Mouse (Mus musculus): ENCODE data around the gene Setd5. TPM values are rescaled to one million over a fixed set of nuclear protein-coding genes. Genes with fewer than 3 reads are reported as not detected.

Setd5 gene
- polyA plus RNA-seq, 1 experiment from 2014 or later: 45.4 TPM

- 93% methylated on average over 3 of the region's 3 CpGs for WGBS
Observed at GRCm38 (mm10) chr6:113049159-113049558, 28.0 kb upstream of the Setd5 start.

DNA sequence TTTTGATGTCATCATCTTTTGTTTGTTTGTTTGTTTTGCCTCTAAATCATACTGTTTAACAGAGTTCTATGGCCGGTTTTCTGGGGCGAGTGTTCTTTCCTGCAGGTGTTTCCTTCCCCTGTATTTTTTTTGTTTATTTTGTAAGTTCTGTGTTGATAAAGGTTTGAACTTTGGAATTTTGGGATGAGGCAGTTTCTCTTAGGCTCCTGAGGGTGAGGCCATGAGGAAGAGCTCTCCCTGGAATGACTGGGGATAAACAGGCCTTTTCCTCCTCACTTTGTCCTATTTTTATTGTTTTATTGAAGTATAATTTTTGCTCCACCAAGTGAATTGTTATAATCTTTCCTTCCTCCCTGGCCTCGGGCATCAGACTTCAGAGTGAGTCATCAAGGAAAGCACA lies 24.2 kb upstream of the Setd5 start:
- H3K36me3 ChIP-seq (ENCODE audit: control insufficient read depth, insufficient read depth, low read length): peaks cover 22% of the 10 kb centered on the region
- H3K4me3 ChIP-seq (ENCODE audit: low read length): no peak overlapping the region
- WGBS: 90% methylated on average over 3 of the region's 3 CpGs
- no peak for ATAC-seq
- peaks cover 3% of the 10 kb centered on the region for H3K4me1 ChIP-seq (ENCODE audit: control insufficient read depth, insufficient read depth, low read depth, low read length)
- H3K9ac ChIP-seq (ENCODE audit: low read depth, low read length): no peak overlapping the region
- H3K9me3 ChIP-seq (ENCODE audit: control insufficient read depth, low read length): no peaks in the 10 kb centered on the region
- no peak overlapping the region for H3K4me2 ChIP-seq (ENCODE audit: low read length)
- no peak overlapping the region for H3K27ac ChIP-seq (ENCODE audit: low read depth, low read length)
- H3K27me3 ChIP-seq (replicated peaks; ENCODE audit: control insufficient read depth, insufficient read depth, low read length): no peaks in the 10 kb centered on the region

More at GRCm38 (mm10) chr6:113049159-113049558, 28.0 kb upstream of the Setd5 start:
- Histone ChIP-seq H3K4me1 (ENCODE audit: control insufficient read depth, insufficient read depth, low read depth, low read length) (peaks cover 18% of the 10 kb centered on the region), H3K36me3 (ENCODE audit: control insufficient read depth, insufficient read depth, low read length) (peaks cover 10% of the 10 kb centered on the region), H3K4me3 (ENCODE audit: low read length) (no peak overlapping the region), H3K27me3 (replicated peaks; ENCODE audit: control insufficient read depth, insufficient read depth, low read length) (no peaks in the 10 kb centered on the region), H3K27ac (ENCODE audit: low read depth, low read length) (no peak overlapping the region), H3K9me3 (ENCODE audit: control insufficient read depth, low read length) (no peaks in the 10 kb centered on the region), H3K9ac (ENCODE audit: low read depth, low read length) (no peak overlapping the region), H3K4me2 (ENCODE audit: low read length) (no peak overlapping the region)
- ATAC-seq: no peak

- H3K4me1 ChIP-seq (ENCODE audit: control insufficient read depth, insufficient read depth, low read depth, low read length): no peaks in the 10 kb centered on the region
- H3K36me3 ChIP-seq (ENCODE audit: control insufficient read depth, insufficient read depth, low read length): peaks cover 25% of the 10 kb centered on the region
- no peaks in the 10 kb centered on the region for H3K9me3 ChIP-seq (ENCODE audit: control insufficient read depth, low read length)
Observed at GRCm38 (mm10) chr6:113054552-113055107, 22.5 kb upstream of the Setd5 start.

GRCm38 (mm10) chr6:113060892-113061563 lies 16.1 kb upstream of the Setd5 start:
- no peak overlapping the region for H3K9ac ChIP-seq (ENCODE audit: low read depth, low read length)
- no peaks in the 10 kb centered on the region for H3K4me1 ChIP-seq (ENCODE audit: control insufficient read depth, insufficient read depth, low read depth, low read length)
- H3K4me2 ChIP-seq (ENCODE audit: low read length): no peak overlapping the region
- no peaks in the 10 kb centered on the region for H3K9me3 ChIP-seq (ENCODE audit: control insufficient read depth, low read length)
- H3K27ac ChIP-seq (ENCODE audit: low read depth, low read length): no peak overlapping the region
- H3K27me3 ChIP-seq (replicated peaks; ENCODE audit: control insufficient read depth, insufficient read depth, low read length): no peaks in the 10 kb centered on the region
- H3K36me3 ChIP-seq (ENCODE audit: control insufficient read depth, insufficient read depth, low read length): peaks cover 33% of the 10 kb centered on the region
- ATAC-seq: no peak
- 89% methylated on average over 1 of the region's 1 CpGs for WGBS
- H3K4me3 ChIP-seq (ENCODE audit: low read length): no peak overlapping the region

More at GRCm38 (mm10) chr6:113054552-113055107, 22.5 kb upstream of the Setd5 start:
- WGBS: 89% methylated on average over 6 of the region's 6 CpGs
- Histone ChIP-seq H3K4me3 (ENCODE audit: low read length) (no peak overlapping the region), H3K27ac (ENCODE audit: low read depth, low read length) (no peak overlapping the region), H3K9ac (ENCODE audit: low read depth, low read length) (no peak overlapping the region), H3K27me3 (replicated peaks; ENCODE audit: control insufficient read depth, insufficient read depth, low read length) (no peaks in the 10 kb centered on the region), H3K4me2 (ENCODE audit: low read length) (no peak overlapping the region)
- no peak for ATAC-seq

GRCm38 (mm10) chr6:113062253-113062652 lies 14.9 kb upstream of the Setd5 start:
- 59% methylated on average over 3 of the region's 3 CpGs for WGBS
- Histone ChIP-seq H3K27me3 (replicated peaks; ENCODE audit: control insufficient read depth, insufficient read depth, low read length) (no peaks in the 10 kb centered on the region), H3K4me1 (ENCODE audit: control insufficient read depth, insufficient read depth, low read depth, low read length) (no peaks in the 10 kb centered on the region), H3K36me3 (ENCODE audit: control insufficient read depth, insufficient read depth, low read length) (peaks cover 35% of the 10 kb centered on the region), H3K9me3 (ENCODE audit: control insufficient read depth, low read length) (no peaks in the 10 kb centered on the region), H3K9ac (ENCODE audit: low read depth, low read length) (no peak overlapping the region), H3K27ac (ENCODE audit: low read depth, low read length) (no peak overlapping the region), H3K4me3 (ENCODE audit: low read length) (no peak overlapping the region), H3K4me2 (ENCODE audit: low read length) (no peak overlapping the region)
- ATAC-seq: no peak

DNA sequence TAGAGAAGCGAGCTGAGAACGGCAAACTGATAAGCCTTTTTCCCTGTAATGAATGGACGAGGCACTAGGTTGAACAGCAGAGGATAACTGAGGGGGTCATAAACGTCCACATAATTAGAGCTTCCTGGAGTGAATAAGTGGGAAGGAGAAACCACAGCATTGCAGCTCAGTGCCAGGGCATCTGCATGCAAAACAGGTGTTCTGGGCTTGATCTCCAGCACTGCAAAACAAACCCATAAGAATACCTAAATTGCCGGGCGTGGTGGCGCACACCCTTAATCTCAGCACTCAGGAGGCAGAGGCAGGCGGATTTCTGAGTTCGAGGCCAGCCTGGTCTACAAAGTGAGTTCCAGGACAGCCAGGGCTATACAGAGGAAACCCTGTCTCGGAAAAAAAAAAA lies 13.8 kb upstream of the Setd5 start:
- H3K9ac ChIP-seq (ENCODE audit: low read depth, low read length): no peak overlapping the region

GRCm38 (mm10) chr6:113065186-113065585 lies 12.0 kb upstream of the Setd5 start:
- H3K36me3 ChIP-seq (ENCODE audit: control insufficient read depth, insufficient read depth, low read length): peaks cover 37% of the 10 kb centered on the region
- 91% methylated on average over 3 of the region's 3 CpGs for WGBS
- no peaks in the 10 kb centered on the region for H3K4me1 ChIP-seq (ENCODE audit: control insufficient read depth, insufficient read depth, low read depth, low read length)
- H3K27me3 ChIP-seq (replicated peaks; ENCODE audit: control insufficient read depth, insufficient read depth, low read length): no peaks in the 10 kb centered on the region
- H3K4me3 ChIP-seq (ENCODE audit: low read length): no peak overlapping the region
- no peak overlapping the region for H3K27ac ChIP-seq (ENCODE audit: low read depth, low read length)
- H3K9ac ChIP-seq (ENCODE audit: low read depth, low read length): no peak overlapping the region
- no peak for ATAC-seq
- H3K4me2 ChIP-seq (ENCODE audit: low read length): no peak overlapping the region
- H3K9me3 ChIP-seq (ENCODE audit: control insufficient read depth, low read length): no peaks in the 10 kb centered on the region

More for the DNA sequence above, 13.8 kb upstream of the Setd5 start:
- no peaks in the 10 kb centered on the region for H3K4me1 ChIP-seq (ENCODE audit: control insufficient read depth, insufficient read depth, low read depth, low read length)
- no peaks in the 10 kb centered on the region for H3K27me3 ChIP-seq (replicated peaks; ENCODE audit: control insufficient read depth, insufficient read depth, low read length)
- no peaks in the 10 kb centered on the region for H3K9me3 ChIP-seq (ENCODE audit: control insufficient read depth, low read length)
- ATAC-seq: no peak
- WGBS: 95% methylated on average over 10 of the region's 10 CpGs
- H3K4me2 ChIP-seq (ENCODE audit: low read length): no peak overlapping the region
- H3K36me3 ChIP-seq (ENCODE audit: control insufficient read depth, insufficient read depth, low read length): peaks cover 40% of the 10 kb centered on the region
- no peak overlapping the region for H3K4me3 ChIP-seq (ENCODE audit: low read length)
- H3K27ac ChIP-seq (ENCODE audit: low read depth, low read length): no peak overlapping the region

GRCm38 (mm10) chr6:113069154-113069553 lies 8.0 kb upstream of the Setd5 start:
- Histone ChIP-seq H3K4me1 (ENCODE audit: control insufficient read depth, insufficient read depth, low read depth, low read length) (no peaks in the 10 kb centered on the region; the same call in 1 of the 2 replicates), H3K27me3 (replicated peaks; ENCODE audit: control insufficient read depth, insufficient read depth, low read length) (no peaks in the 10 kb centered on the region), H3K9me3 (ENCODE audit: control insufficient read depth, low read length) (no peaks in the 10 kb centered on the region), H3K4me2 (ENCODE audit: low read length) (no peak overlapping the region), H3K27ac (ENCODE audit: low read depth, low read length) (no peak overlapping the region), H3K36me3 (ENCODE audit: control insufficient read depth, insufficient read depth, low read length) (peaks cover 23% of the 10 kb centered on the region; the same call in 1 of the 2 replicates), H3K4me3 (ENCODE audit: low read length) (no peak overlapping the region), H3K9ac (ENCODE audit: low read depth, low read length) (no peak overlapping the region)
- ATAC-seq: no peak
- WGBS: 95% methylated on average over 1 of the region's 1 CpGs

- 27% methylated on average over 3 of the region's 3 CpGs for WGBS
- H3K27ac ChIP-seq (ENCODE audit: low read depth, low read length): peak overlapping the region; percentile 93; the same call in 1 of the 2 replicates
Observed at GRCm38 (mm10) chr6:113075261-113075660, 1.9 kb upstream of the Setd5 start.

More at GRCm38 (mm10) chr6:113075261-113075660, 1.9 kb upstream of the Setd5 start:
- H3K36me3 ChIP-seq (ENCODE audit: control insufficient read depth, insufficient read depth, low read length): no peaks in the 10 kb centered on the region
- peak overlapping the region; percentile 90 for H3K4me2 ChIP-seq (ENCODE audit: low read length)
- no peaks in the 10 kb centered on the region for H3K9me3 ChIP-seq (ENCODE audit: control insufficient read depth, low read length)
- peaks cover 25% of the 10 kb centered on the region for H3K4me1 ChIP-seq (ENCODE audit: control insufficient read depth, insufficient read depth, low read depth, low read length)
- H3K27me3 ChIP-seq (replicated peaks; ENCODE audit: control insufficient read depth, insufficient read depth, low read length): no peaks in the 10 kb centered on the region
- no peak for ATAC-seq
- H3K9ac ChIP-seq (ENCODE audit: low read depth, low read length): peak overlapping the region; percentile 70
- peak overlapping the region; percentile 89 for H3K4me3 ChIP-seq (ENCODE audit: low read length)

Measured in hindbrain, embryonic 16.5 days (tissue).